Mouse (Mus musculus) testis, postnatal 10 days (tissue): ENCODE results near the gene Golga2.

Experiments
- DNase-seq: peaks from one replicate; pipeline ENCODE4 v3.0.0; 2021; ENCODE audit warnings: low spot score

Gene Golga2

DNA sequence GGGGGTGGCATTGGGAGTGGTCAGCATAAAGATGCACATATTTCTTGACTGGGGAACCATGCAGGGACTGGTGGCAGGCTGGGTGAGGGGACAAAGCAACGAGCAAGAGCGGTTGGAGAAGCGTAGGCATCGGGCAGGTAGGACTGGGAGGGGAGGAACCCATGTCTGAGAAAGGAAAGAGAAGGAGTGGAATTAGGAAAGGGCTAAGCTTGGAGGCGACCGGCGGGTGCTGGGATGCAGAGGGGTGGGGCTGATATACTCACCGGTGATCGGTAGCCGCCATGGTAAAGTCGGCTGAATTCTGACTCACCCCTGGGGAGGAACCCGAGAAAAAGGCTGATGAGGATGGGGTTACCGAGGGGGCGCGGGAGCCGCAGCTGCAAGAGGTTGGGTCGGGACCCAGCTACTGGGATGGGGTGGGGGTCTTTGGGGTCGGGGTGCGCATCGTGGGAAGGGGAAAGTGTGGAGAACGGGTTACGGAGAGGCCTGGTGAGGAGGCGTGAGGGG is at the start of gene Golga2:
TSS of gene Golga2 (plus strand) at position 51 of the 507 bp plus-strand sequence.
- DNase-seq = no peak

DNA sequence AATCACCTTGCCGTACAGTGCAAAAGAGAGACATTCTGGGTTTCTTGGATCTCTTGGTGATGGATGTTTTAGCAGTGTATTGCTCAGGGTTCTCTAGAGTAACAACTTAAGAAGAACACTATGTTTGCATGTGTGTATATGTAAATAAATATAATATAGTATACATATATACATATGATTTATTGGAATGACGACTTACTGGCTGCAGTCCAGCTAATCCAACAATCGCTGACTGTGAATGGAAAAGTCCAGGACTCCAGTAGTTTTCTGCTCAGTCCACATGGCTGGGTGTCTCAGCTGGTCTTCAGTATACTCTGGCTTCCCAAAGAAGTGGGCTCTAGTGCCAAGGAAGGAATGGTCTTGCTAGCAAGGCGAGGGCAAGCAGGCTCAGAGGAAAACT is 49.6 kb upstream of the Golga2 start:
- no peak for DNase-seq

DNA sequence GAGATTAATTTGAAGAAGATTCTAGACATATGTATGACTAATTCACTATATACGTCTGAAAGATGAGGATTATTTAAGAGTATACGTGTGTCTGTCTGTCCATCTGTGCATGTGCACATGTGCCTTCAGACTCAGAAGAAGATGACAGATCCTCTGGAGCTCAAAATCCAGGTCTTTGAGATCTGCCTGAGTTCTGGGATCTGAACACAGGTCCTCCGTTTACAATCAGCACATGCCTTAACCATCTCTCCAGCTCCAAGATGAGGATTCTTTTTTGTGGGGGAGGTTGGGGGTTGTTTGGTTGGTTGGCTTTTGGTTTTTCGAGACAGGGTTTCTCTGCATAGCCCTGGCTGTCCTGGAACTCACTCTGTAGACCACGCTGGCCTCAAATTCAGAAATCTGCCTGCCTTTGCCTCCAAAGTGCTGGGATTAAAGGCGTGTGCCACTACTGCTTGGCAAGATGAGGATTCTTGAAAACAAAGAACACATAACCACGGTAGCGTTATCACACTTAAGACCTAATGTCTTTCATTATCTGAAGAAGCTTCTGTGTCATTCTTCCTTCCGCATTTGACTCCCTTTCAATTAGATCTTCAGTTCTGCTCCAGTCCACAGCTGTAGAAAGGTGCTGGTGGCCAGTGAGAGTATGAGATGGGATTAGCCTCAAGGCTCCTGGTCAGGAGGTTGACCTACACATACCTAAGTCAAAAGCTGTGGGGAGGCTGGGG is 48.3 kb upstream of the Golga2 start:
- no peak for DNase-seq

DNA sequence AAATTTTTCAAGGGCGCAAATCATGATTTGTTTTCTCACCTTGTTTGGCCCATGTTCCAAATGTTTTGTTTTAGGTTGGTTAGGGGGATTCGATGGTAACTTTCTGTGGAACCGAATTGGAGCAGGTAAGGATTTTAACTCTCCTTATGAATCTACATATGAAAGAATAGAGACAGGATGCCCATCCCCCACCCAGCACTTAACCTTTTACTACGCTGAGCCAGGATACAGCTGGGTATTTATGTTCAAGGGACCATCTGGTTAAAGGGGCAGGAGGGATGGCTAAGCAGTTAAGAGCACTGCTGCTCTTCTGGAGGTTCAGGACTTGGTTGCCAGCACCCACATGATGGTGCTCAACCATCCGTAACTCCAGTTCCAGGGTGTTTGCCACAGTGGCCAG is 46.6 kb upstream of the Golga2 start:
- DNase-seq = no peak

DNA sequence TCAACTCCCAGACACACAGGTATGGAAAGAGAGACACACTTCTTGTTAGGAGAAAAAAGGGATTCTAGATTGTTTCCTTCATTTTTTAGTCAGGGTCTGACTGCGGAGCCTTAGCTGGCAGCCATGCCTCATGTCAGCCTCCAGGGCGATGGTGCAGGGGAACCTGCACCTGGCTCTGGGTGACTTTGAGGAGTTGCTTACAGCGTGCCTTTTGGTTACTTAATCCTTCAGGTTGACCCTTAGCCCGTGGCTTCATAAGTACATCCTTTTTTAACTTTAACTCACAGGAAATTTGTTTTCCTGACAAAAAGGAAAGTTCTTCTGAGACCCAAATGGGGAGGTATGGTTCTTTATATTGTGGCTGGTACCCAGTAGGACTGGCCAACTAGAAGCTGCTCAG is 44.2 kb upstream of the Golga2 start:
- DNase-seq = no peak

DNA sequence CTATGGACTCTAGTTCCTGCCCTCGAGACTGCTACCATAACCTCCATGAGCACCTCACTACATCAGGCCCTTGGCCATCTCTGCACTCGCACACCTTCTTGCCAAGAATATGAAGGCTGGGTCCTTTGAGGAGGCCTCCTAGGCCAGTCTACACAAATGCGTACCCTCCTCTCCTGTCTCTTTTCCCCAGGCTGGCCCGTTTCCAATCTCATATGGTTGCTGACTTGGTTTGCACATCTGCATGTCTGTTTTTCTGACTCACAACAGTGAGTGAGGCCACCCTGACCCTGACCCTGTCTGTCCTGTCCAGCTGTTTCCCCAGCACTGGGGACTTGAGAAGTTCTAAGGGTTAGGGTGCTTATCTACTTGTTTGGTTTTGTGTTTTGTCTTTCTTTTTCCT is 40.4 kb upstream of the Golga2 start:
- no peak for DNase-seq

DNA sequence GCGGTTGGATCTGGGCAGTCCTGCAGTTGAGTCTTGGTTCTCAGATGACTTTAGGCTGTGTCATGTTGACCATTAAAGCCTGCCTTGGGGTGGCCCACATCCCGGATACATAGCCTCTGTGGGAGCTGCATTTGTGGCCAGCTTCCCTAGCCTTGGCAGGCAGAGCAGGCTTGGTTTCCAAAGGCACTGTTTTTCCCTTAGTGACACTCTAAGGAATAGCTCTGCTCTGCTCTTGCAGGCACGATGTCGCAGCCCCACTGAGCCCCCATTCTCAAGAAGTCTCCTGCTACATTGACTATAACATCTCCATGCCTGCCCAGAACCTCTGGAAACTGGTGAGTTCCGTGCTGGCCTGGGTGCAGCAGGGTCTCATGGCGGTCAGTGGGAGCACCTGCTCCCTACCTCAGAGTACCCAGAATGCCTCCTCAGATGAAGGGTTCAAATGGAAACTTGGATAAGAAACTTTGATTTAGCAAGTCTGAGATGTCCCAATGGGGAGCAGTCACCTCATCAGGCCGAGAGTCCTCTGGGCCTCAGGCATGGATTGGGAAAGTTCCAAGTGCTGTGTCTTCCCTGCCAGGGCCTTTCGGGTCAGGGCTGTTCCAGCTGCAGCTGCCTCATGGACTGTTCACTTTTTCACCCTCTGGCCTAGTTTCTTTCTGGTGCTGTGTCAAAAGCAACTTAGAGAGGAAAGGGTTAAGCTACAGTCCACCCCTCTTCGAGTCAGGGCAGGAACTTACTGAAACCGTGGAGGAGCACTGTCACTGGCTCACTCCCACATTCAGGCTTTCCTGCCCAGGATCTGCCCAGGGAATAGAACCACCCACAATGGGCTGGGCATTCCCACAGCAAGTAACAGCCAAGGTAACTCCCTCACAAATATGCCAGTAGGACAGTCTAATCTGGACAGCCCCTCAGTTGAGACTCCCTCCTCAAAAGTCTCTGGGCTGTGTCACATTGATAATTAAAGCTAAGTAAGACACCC is 38.5 kb upstream of the Golga2 start:
- DNase-seq = no peak

DNA sequence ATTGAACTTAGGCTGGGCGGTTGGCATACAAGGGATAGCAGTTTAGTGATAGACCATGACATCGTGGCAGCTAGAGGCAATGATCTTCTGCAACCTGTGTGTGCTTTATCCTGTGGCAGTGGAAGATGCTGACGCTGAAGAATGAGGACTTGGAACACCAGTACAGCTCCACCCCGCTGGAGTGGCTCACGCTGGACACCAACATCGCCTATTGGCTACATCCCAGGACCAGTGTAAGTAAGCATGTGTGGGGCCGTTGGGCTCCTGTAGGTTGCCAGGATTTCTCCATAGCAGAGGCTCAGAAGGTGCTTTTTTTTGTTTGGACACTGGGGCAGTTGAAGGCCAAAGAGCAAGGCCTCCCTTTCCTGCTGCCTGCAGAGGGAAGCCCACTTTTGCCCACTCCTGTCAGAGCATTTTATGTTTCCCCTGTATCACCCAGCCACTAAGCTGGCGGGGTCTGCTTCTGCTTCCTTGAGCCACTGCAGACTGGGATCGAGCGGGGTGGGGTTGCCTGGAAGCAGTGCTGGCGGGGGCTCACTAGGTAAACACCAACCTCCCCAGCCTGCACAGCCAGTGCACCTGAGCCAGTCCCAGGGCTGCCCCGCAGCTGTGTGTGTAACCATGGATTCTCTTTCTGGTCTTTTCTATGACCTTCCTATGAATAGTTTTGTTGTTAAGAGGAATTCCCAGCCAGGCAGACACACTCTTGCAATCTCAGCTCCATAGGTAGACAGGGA is 35.2 kb upstream of the Golga2 start:
- DNase-seq = peak; percentile 63

DNA sequence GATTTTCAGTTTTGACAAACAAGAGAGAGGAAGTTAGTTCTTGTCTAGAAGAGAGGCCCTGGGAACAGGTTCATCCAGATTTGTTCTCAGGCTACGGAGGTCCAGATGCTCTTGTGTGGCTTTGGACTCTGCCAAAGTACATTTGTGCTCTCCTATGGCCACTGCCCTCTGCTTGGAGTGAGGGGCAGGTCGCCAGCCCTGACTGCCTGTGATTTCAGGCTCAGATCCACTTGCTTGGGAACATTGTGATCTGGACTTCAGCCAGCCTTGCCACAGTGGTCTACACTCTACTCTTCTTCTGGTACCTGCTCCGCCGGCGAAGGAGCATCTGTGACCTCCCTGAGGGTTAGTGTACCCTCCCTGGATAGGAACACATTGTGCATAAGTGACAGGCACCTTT is 34.5 kb upstream of the Golga2 start:
- DNase-seq = peak; percentile 76

DNA sequence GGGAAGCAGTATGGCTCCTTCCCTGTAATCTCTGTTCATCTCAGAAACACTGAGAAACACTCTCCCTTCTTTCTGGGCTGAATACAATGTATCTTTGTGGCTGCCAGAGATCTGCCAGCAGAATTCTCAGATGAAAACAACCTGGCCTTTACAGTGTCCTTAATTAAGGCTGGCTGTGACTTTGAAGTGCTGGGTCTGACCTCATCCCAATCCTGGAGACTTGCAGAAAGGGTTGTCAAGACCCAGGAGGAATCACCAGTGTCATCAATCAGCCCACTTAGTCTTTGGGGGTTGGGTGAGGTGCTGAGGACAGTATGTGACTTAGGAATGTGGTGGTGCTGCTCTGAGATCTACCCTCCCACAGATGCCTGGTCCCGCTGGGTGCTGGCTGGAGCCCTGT is 33.8 kb upstream of the Golga2 start:
- DNase-seq = peak; percentile 65

DNA sequence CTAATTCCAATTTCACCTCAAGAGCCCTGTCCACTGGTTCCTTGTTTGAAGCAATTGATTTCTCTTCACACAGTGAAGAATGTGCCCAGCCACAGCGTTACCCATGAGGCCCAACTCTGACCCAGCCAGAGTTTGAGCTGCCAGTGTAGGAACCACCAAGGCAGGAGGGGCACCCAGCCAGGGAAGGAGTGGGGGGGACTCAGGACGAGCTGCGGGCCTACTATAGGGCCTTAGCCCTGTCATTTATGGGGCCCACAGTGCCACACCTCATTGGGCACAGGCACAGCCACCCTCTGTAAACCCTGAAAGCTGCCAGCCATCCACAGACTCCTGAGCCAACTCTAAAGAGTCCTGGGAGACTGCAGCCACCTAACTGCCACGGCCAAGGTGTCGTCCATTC is 32.6 kb upstream of the Golga2 start:
- no peak for DNase-seq

DNA sequence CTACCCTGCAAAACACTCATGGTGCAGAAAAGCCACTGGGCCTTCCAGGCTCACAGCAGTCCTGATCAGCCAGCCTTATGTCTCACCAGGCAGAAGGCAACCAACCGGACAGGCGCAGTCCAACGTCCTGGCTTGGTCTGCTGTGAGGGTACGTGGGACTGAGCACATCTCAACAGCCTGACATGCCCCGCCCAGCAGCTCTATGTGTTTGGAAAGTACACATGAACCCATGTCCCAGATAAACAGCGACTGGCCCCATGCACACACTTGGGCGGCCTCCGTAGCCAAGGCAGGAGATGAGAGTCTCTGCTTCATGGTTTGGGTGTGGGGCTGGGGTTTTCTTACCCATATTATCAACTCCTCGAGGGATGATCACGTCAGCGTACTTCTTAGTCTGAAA is 30.9 kb upstream of the Golga2 start:
- no peak for DNase-seq

DNA sequence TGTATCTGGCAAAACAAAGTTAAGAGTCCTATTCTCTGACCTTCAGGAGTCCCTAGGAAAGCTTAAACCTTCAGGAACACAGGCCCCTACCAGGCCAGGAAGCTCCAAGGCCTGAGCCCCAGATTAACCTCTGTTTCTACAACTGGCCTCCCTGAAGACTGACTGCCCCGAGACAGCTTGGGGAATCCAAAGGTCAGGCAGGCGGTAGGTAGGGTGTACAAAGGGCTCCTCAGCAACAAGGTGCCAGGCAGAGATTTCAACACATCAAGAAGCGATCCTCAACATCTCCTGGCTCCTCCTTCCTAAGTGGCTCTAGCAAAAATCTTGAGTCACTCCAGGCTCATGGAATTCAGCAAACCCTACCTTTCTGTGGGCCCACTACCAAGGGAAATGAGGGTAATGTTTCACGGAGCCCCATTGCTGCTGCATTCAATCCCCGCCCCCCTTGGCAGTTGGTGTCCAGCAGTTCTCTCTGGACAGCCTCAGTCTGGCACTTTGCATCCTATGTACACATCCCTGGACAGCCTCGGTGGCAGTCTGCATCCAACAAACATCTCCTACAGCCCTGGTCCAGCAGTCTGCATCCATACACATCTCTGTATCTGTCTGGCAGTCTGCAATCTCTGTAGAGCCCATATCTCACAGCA is 28.2 kb upstream of the Golga2 start:
- DNase-seq = no peak

DNA sequence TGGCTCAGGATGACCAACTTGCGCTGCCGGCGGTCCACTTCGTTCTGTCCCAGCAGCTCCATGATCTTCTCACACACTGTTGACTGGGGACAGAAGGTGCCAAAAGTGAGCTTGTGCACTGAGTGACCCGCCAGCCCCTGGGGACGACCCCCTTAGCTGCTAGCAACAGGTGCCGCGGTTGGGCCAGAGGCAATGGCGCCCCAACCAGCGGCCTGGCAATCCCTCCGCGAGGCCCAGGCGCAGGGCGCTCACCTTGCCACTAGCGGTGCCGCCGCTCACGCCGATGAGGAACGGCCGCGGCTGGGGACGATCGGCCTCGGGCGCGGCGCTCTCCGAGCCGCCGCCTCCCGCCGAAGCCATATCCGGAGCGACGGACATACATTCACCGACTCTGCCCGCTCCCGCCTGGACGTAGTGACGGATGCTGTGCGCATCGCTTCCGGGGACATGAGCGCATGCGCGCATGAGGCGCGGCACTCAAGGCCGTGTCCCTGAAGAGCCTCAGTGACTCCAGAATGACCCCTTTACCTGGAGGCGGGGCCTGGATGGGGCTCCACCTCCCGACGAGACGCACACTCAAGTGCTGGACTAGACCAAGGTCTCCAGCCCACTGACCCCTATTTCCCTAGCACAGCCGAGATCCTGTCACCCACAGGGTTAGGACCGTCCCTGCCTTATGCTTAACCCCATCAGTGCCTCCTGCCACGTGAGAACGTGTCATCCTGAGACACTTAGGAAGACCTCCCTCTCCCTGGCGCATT is 27.3 kb upstream of the Golga2 start, which contains the start of gene Uck1:
TSS of gene Uck1 (minus strand) at position 503 of the 761 bp plus-strand sequence.
- peak; percentile 91 for DNase-seq

DNA sequence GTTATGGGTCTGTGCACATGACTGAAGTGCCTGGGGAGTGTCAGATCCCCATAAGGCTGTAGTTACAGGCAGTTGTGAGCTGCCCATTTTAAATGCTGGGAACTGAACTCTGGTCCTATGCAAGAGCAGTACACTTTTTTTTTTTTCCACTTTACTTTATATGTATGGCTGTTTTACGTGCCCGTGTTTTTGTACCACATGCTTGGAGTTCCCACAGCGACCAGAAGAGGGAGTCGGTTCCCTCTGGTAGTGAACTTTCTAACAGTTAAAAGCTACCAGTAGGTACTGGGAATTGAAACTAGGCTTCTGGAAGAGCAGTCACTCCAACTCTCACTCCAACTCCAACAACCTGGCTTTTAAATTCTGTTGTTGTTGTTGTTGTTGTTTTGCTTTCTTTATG is 26.5 kb upstream of the Golga2 start:
- DNase-seq = peak; percentile 68

DNA sequence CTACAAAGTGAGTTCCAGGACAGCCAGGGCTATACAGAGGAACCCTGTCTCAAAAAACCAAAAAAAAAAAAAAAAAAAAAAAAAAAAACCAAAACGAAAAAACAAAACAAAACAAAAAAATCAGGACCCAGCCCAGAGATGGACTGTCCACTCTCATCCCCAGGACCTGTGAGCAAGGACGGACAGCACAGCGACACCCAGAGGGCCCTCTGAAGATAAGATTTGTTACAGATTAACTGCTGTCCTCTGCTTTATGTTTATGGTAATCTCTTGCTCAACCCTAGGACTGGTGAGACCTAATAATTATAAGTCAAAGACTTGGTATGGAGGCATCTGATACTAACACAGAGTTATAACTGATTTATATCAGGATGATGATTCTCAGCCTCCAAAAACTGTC is 11.4 kb upstream of the Golga2 start:
- DNase-seq = no peak

DNA sequence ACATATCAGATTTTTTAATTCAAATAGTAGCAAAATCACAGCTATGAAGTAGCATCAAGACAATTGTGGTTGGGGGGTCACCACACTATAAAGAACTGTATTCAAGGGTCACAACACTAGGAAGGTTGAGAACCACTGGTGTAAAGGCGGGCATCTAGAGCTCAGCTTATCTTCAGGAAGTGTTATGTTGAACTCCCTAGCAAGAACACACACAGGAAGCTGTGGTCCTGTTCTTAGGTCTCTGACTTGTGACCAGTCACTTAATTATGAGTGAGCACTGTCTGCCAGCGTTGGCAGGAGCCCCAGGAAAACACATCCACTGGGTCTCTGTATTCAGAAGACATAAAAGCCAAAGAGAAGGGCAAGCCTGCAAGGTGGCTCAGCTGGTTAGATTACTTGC is 4.9 kb upstream of the Golga2 start:
- no peak for DNase-seq

DNA sequence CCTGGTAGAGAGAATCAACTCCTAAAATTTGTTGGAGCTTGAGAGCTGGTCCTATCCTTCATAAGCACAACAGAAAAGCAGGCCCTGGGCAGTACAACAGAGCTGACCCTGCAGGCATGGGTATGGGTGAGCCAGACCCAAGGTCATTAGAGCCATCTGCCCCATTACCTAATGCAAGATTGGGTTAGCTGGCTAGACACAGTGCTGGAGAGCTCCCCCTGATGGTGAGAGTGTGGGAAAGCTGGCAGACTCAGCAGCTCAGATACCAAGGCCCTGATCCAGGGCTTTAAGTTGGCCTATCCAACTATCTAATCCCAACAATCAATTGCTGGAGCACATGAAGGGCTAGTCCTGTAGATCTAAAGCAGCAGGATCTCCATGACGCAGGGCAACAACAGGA is 4.5 kb upstream of the Golga2 start:
- peak; percentile 64 for DNase-seq

DNA sequence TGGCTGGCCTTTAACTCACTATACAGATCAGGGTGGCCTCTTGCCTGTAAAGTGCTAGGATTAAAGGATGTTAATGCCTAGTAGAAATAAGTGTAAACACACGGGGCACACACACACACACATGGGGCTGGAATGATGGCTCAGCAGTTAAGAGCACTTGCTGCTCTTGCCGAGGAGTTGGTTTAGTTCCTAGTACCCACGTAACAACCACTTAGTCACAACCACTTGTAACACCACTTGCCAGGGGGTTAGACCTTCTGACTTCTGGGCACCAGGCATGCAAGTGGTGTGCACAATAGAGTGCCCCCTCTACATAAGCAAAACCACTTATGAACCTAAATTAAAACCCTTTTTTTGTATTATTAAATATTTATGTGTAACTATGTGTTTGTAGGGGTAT is 3.2 kb upstream of the Golga2 start:
- no peak for DNase-seq

DNA sequence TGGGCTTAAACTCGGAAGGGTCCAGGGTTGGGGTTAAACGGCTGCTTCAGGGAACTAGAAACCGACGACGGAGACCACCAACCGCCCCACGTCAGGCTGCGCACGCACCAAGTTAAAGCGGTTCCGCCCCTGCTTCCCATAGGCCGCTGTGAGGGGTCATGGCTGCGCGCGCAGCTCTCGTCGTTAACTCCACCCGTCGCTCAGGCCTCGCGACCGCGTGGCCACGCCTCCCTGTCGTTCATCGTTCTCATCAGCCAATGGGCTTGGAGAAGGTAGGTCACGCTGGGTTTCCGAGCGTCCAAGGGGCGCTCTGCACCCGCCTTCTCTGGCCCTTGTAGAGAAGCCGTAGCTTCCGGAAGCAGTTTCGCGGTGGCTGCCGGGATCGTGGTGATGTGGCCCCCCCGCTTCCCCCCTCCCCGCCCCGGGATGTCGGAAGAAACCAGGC is 761 bp downstream of the Golga2 start, which contains the start of gene Swi5:
TSS of gene Swi5 (minus strand) at position 153 of the 445 bp plus-strand sequence.
- DNase-seq = peak; percentile 100
